Mouse (Mus musculus) CH12.LX (cell line): ENCODE measurements around the gene Cgas. TPM values are rescaled to one million over a fixed set of nuclear protein-coding genes. Genes with fewer than 3 reads are reported as not detected.

ENCODE experiments used
- DNase-seq: peaks from one replicate; pipeline ENCODE4 v3.0.0-alpha.2; 2013; ENCODE audit errors: extremely low read depth
- H3K27ac ChIP-seq: 2 replicates; pipeline ENCODE4 v1.5.1; 2012; ENCODE audit warnings: low read depth, mild to moderate bottlenecking, control low read depth, moderate library complexity; ENCODE audit not compliant: insufficient read depth
- H3K27me3 ChIP-seq: replicated peaks from 2 replicates; pipeline ENCODE3; 2012; ENCODE audit warnings: inconsistent platforms
- H3K36me3 ChIP-seq, 2 experiments: replicated peaks in 1 of 2; 2 replicates each; pipeline versions ENCODE3 to v1.6.1; 2012; ENCODE audit warnings: inconsistent platforms in 1 of 2, low read length in 1 of 2, mild to moderate bottlenecking in 1 of 2, mixed read lengths in 1 of 2, moderate library complexity in 1 of 2; ENCODE audit not compliant: control insufficient read depth in 1 of 2, insufficient read depth in 1 of 2
- H3K4me1 ChIP-seq, 2 experiments: 2 replicates each; pipeline ENCODE4 v1.6.1; 2012; ENCODE audit warnings: inconsistent platforms in 1 of 2, moderate library complexity in 1 of 2; ENCODE audit not compliant: insufficient read depth in 2 of 2, control insufficient read depth in 1 of 2
- H3K4me2 ChIP-seq: 2 replicates; pipeline ENCODE4 v1.6.1; 2012; ENCODE audit warnings: low read depth, mild to moderate bottlenecking, control low read depth; ENCODE audit not compliant: poor library complexity, insufficient read depth, severe bottlenecking
- H3K4me3 ChIP-seq, 3 experiments: fragments of 150-350 bp in 1 of 3; sonication (generic) in 1 of 3; replicated peaks in 1 of 3; 2 replicates each; pipeline versions ENCODE3 to v1.5.1; 2011 to 2012; ENCODE audit warnings: low read depth in 2 of 3, low read length in 2 of 3, mild to moderate bottlenecking in 2 of 3, moderate library complexity in 2 of 3, control low read depth in 1 of 3, improper control_type of control experiment in 1 of 3, inconsistent platforms in 1 of 3, mixed read lengths in 1 of 3; ENCODE audit not compliant: poor library complexity in 1 of 3
- H3K79me2 ChIP-seq: replicated peaks from 2 replicates; pipeline ENCODE4 v1.6.1; 2012; ENCODE audit warnings: mild to moderate bottlenecking, moderate library complexity; ENCODE audit not compliant: control insufficient read depth, poor library complexity, insufficient read depth, severe bottlenecking; ENCODE audit errors: extremely low read depth
- H3K9ac ChIP-seq: 2 replicates; pipeline ENCODE4 v1.6.1; 2012; ENCODE audit warnings: low read depth, mild to moderate bottlenecking, control low read depth, moderate library complexity; ENCODE audit not compliant: insufficient read depth
- H3K9me3 ChIP-seq: replicated peaks from 2 replicates; pipeline ENCODE3; 2012; ENCODE audit warnings: low read length, inconsistent platforms, mixed read lengths
- BHLHE40 ChIP-seq: IDR thresholded peaks from 2 replicates; pipeline ENCODE4 v1.6.1; 2011; ENCODE audit warnings: mild to moderate bottlenecking, low read depth, low read length, improper control_type of control experiment
- CHD1 ChIP-seq: IDR thresholded peaks from 2 replicates; pipeline ENCODE4 v1.6.1; 2012; ENCODE audit warnings: low read depth, low read length, improper control_type of control experiment, inconsistent platforms
- CHD2 ChIP-seq: IDR thresholded peaks from 2 replicates; pipeline ENCODE4 v1.6.1; 2011; ENCODE audit warnings: low read length, improper control_type of control experiment
- E2F4 ChIP-seq: IDR thresholded peaks from 2 replicates; pipeline ENCODE4 v1.6.1; 2011; ENCODE audit warnings: low read depth, low read length, improper control_type of control experiment; ENCODE audit not compliant: insufficient replicate concordance
- ELF1 ChIP-seq: IDR thresholded peaks from 2 replicates; pipeline ENCODE4 v1.6.1; 2014; ENCODE audit warnings: low read depth, mild to moderate bottlenecking, inconsistent platforms, low read length, improper control_type of control experiment
- EP300 ChIP-seq: IDR thresholded peaks from 2 replicates; pipeline ENCODE4 v1.6.1; 2011; ENCODE audit warnings: low read length, improper control_type of control experiment
- ETS1 ChIP-seq: conservative IDR thresholded peaks from 2 replicates; pipeline ENCODE4 v1.6.1; 2012; ENCODE audit warnings: low read depth, mild to moderate bottlenecking, inconsistent platforms, low read length, improper control_type of control experiment, moderate library complexity
- GABPA ChIP-seq: IDR thresholded peaks from 2 replicates; pipeline ENCODE4 v1.6.1; 2012; ENCODE audit warnings: low read depth, low read length, improper control_type of control experiment, inconsistent platforms; ENCODE audit not compliant: insufficient replicate concordance
- HCFC1 ChIP-seq: IDR thresholded peaks from 2 replicates; pipeline ENCODE4 v1.6.1; 2012; ENCODE audit warnings: low read depth, mild to moderate bottlenecking, inconsistent platforms, low read length, improper control_type of control experiment
- IRF4 ChIP-seq: IDR thresholded peaks from 2 replicates; pipeline ENCODE4 v1.6.1; 2014; ENCODE audit warnings: low read depth, mild to moderate bottlenecking, inconsistent platforms, low read length, improper control_type of control experiment
- JUN ChIP-seq: IDR thresholded peaks from 2 replicates; pipeline ENCODE4 v1.6.1; 2011; ENCODE audit warnings: low read depth, mild to moderate bottlenecking, low read length, improper control_type of control experiment, moderate library complexity; ENCODE audit not compliant: insufficient read depth
- KAT2A ChIP-seq: IDR thresholded peaks from 2 replicates; pipeline ENCODE4 v1.6.1; 2012; ENCODE audit warnings: low read length, improper control_type of control experiment, inconsistent platforms; ENCODE audit not compliant: insufficient replicate concordance
- MAFK ChIP-seq: IDR thresholded peaks from 2 replicates; pipeline ENCODE4 v1.6.1; 2011; ENCODE audit warnings: low read length, improper control_type of control experiment; ENCODE audit not compliant: insufficient replicate concordance
- MAX ChIP-seq: IDR thresholded peaks from 2 replicates; pipeline ENCODE4 v1.6.1; 2011; ENCODE audit warnings: low read length, improper control_type of control experiment
- MAZ ChIP-seq: IDR thresholded peaks from 2 replicates; pipeline ENCODE4 v1.6.1; 2012; ENCODE audit warnings: low read depth, mild to moderate bottlenecking, inconsistent platforms, low read length, improper control_type of control experiment, moderate library complexity
- MXI1 ChIP-seq: IDR thresholded peaks from 2 replicates; pipeline ENCODE4 v1.6.1; 2011; ENCODE audit warnings: mild to moderate bottlenecking, low read depth, low read length, improper control_type of control experiment
- MYC ChIP-seq: IDR thresholded peaks from 2 replicates; pipeline ENCODE4 v1.6.1; 2011; ENCODE audit warnings: low read depth, mild to moderate bottlenecking, improper control_type of control experiment, low read length
- NELFE ChIP-seq: IDR thresholded peaks from 2 replicates; pipeline ENCODE4 v1.6.1; 2011; ENCODE audit warnings: low read depth, low read length, improper control_type of control experiment
- NRF1 ChIP-seq: IDR thresholded peaks from 2 replicates; pipeline ENCODE4 v1.6.1; 2014; ENCODE audit warnings: low read depth, mild to moderate bottlenecking, inconsistent platforms, low read length, improper control_type of control experiment, moderate library complexity
- POLR2A ChIP-seq: IDR thresholded peaks from 2 replicates; pipeline ENCODE4 v1.6.1; 2011; ENCODE audit warnings: low read depth, mild to moderate bottlenecking, improper control_type of control experiment, low read length
- POLR2AphosphoS2 ChIP-seq: IDR thresholded peaks from 2 replicates; pipeline ENCODE4 v1.6.1; 2011; ENCODE audit warnings: low read depth, low read length, improper control_type of control experiment
- RCOR1 ChIP-seq: conservative IDR thresholded peaks from 2 replicates; pipeline ENCODE4 v1.6.1; 2012; ENCODE audit warnings: low read depth, mild to moderate bottlenecking, inconsistent platforms, low read length, improper control_type of control experiment
- SIN3A ChIP-seq: IDR thresholded peaks from 2 replicates; pipeline ENCODE4 v1.6.1; 2012; ENCODE audit warnings: low read length, improper control_type of control experiment, inconsistent platforms
- SMC3 ChIP-seq: IDR thresholded peaks from 2 replicates; pipeline ENCODE4 v1.6.1; 2011; ENCODE audit warnings: low read depth, low read length, improper control_type of control experiment
- TBP ChIP-seq: conservative IDR thresholded peaks from 2 replicates; pipeline ENCODE4 v1.6.1; 2011; ENCODE audit warnings: low read depth, low read length, improper control_type of control experiment
- TCF12 ChIP-seq: IDR thresholded peaks from 2 replicates; pipeline ENCODE4 v1.6.1; 2014; ENCODE audit warnings: low read depth, mild to moderate bottlenecking, inconsistent platforms, low read length, improper control_type of control experiment
- UBTF ChIP-seq: IDR thresholded peaks from 2 replicates; pipeline ENCODE4 v1.6.1; 2012; ENCODE audit warnings: low read depth, mild to moderate bottlenecking, inconsistent platforms, low read length, improper control_type of control experiment, moderate library complexity
- USF1 ChIP-seq: IDR thresholded peaks from 2 replicates; pipeline ENCODE4 v1.6.1; 2014; ENCODE audit warnings: low read depth, mild to moderate bottlenecking, inconsistent platforms, low read length, improper control_type of control experiment
- USF2 ChIP-seq: conservative IDR thresholded peaks from 2 replicates; pipeline ENCODE4 v1.6.1; 2011; ENCODE audit warnings: low read depth, low read length, improper control_type of control experiment
- ZMIZ1 ChIP-seq: IDR thresholded peaks from 2 replicates; pipeline ENCODE4 v1.6.1; 2012; ENCODE audit warnings: low read depth, mild to moderate bottlenecking, inconsistent platforms, low read length, improper control_type of control experiment
- ZNF384 ChIP-seq: IDR thresholded peaks from 2 replicates; pipeline ENCODE4 v1.6.1; 2012; ENCODE audit warnings: low read depth, low read length, improper control_type of control experiment, inconsistent platforms
- dilution Hi-C: fragments of 300-500 bp; cut with MboI; formaldehyde crosslinking; loops from 2 replicates; pipeline ENCODE4 v1.14.3; 2020; ENCODE audit warnings: low sequenced_read_pairs; ENCODE audit not compliant: extremely low pct_unique_long_range_greater_than_20kb, extremely low pct_ligation_motif_present
- in situ Hi-C: fragments of 300-500 bp; cut with MboI; formaldehyde crosslinking; loops from 3 replicates; pipeline ENCODE4 v1.14.3; 2019; ENCODE audit warnings: low sequenced_read_pairs, low pct_ligation_motif_present, low pct_unique_long_range_greater_than_20kb, mixed read lengths
- polyA plus RNA-seq: library from polyadenylated mRNA; unstranded; fragments of >175 nt; gene quantifications from 2 replicates; pipeline ENCODE4 v1.2.1, GENCODE M21; 2012; ENCODE audit warnings: low read depth; ENCODE audit not compliant: insufficient read length
- total RNA-seq, 2 experiments: library from RNA; depleted of rRNA; stranded (reverse); fragments of 300-350 nt in 1 of 2; fragments of >200 nt in 1 of 2; gene quantifications; 2 replicates each; pipeline ENCODE4 v1.2.3; 2012 to 2014

Gene Cgas
- total and polyA plus RNA-seq, 3 experiments, result not detected

- TF ChIP-seq MYC (peak; percentile 60; the same call in 1 of the 2 replicates), EP300 (peak; percentile 20; the same call in 1 of the 2 replicates), MAX (peak; percentile 76), SIN3A (peak; percentile 77), USF2 (no peak), UBTF (peak; percentile 13; the same call in 1 of the 2 replicates), CHD1 (no peak; the same call in 1 of the 2 replicates), GABPA (no peak), USF1 (no peak), HCFC1 (peak; percentile 72), KAT2A (0 out of 2 replicates have a peak, but pooled peaks have one; percentile 56), ZMIZ1 (peak; percentile 100), RCOR1 (0 out of 2 replicates have a peak, but pooled peaks have one; percentile 23), MAFK (no peak), BHLHE40 (peak; percentile 4; the same call in 1 of the 2 replicates), E2F4 (peak; percentile 44; the same call in 1 of the 2 replicates), JUN (no peak), MXI1 (peak; percentile 59; the same call in 1 of the 2 replicates), POLR2A (peak; percentile 99), ZNF384 (no peak), SMC3 (no peak), NRF1 (peak; percentile 85), POLR2AphosphoS2 (peak; percentile 97), TCF12 (peak; percentile 96), IRF4 (peak; percentile 85), ELF1 (peak; percentile 67), CHD2 (peak; percentile 87), NELFE (peak; percentile 100), MAZ (peak; percentile 99), ETS1 (peak; percentile 44; the same call in 1 of the 2 replicates), TBP (peak; percentile 98)
- TF ChIP-seq, all 38 proteins: peak for 23
- H3K4me2 ChIP-seq, result peak overlapping the region; percentile 60
- H3K36me3 ChIP-seq, result peaks cover 36% of the 10 kb centered on the region in 2 experiments
- H3K27ac ChIP-seq, result peak overlapping the region; percentile 96
- H3K4me1 ChIP-seq, result peaks cover 0 to 31% of the 10 kb centered on the region in 2 experiments; a peak in 2 of 4 replicates
- peaks cover 30% of the 10 kb centered on the region for H3K79me2 ChIP-seq
- no peaks in the 10 kb centered on the region for H3K27me3 ChIP-seq
- dilution Hi-C loops (no loop called here), in situ Hi-C loops (no loop called here)
- no peaks in the 10 kb centered on the region for H3K9me3 ChIP-seq
- DNase-seq, result peak; percentile 96
- peak overlapping the region; percentile 83 to 99 (median 98) for H3K4me3 ChIP-seq
- H3K9ac ChIP-seq, result peak overlapping the region; percentile 99
These were observed 38.6 kb upstream of the Cgas start for GRCm38 (mm10) chr9:78481423-78482331.
